Mouse (Mus musculus): Measurements from ENCODE around the gene Mturn.

The Mturn gene

DNA sequence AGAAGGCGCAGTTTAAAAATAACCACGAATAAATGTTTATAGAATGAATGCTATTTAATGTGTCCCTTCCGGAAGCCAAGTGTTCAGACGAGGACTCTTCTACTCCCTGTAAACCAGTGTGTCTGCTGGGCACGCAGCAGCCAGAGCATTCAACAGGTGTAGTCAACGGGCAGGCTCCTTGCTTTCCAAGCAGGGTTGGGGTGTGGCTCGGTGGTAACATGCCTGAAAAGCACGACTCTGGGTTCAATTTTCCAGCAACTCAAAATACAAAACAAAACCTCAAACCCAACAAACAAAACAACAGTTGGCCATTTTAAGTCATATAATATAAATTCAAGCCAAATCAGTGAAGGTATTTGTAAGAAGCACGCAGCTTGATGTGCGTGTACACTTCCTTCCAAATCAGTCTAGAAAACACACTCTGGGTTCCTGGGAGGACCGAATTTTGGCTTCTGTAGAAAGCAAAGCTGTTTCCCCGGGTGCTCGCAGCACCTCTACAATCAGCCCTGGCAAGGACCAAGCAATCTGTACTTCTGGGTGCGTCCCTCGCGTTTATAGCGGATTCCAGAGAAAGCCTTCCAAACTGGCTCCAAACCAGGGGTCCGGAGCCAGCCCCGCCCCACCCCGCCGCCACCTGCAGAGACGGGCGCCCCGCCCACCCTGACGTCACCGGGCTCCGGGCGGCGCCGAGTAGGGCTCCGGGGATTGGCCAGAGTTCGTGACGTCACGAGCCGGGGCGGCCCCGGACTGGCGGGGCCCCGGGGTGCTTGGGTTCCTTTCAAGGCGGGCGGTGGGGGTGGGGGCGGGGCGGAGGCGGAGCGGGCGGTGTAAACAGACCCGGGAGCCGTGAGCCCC, at the start of gene Mturn:
Gene Mturn, plus strand, starts transcription at position 734 of the 855 bp plus-strand sequence.
- DNase-seq (ENCODE audit: low spot score): peak; percentile 91

DNA sequence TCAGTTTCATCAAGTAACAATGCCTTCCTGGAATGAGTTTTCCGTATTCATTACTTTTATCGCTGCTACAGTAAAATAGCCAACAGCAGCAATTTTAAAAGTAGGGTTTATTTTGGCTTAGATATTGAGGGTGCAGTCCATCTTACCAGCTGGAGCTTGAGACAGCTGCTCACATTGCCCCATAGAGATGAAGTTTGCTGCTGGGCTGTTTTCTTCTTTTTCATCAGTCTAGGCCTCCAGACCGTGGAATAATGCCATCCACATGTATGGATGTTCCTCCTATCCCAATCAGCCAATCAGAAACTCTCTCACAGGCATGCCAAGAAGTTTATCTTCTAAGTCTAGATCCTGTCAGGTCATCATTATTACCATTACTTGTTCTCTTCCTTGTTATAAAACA, 41.5 kb upstream of the Mturn start:
- no peak for DNase-seq (ENCODE audit: low spot score)

DNA sequence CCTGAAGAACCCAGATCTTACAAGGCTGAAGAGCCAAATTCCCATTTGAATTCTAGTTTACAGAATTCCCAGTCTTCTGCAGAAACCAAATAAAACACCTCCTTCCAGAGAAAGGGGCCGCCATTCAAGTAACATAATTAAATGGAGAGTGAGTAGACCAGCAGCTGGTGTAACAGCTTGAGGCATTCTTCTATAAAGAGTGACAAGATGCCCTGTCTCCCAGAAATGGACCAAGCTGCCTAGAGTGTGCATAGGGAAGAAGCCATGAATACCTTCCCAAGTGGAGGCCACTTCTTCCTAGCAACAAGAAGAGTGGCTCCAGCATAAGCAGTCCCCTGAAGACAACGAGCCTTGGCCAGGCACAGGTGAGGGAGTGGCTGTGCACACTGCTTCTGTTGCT, 39.5 kb upstream of the Mturn start:
- DNase-seq (ENCODE audit: low spot score): no peak

DNA sequence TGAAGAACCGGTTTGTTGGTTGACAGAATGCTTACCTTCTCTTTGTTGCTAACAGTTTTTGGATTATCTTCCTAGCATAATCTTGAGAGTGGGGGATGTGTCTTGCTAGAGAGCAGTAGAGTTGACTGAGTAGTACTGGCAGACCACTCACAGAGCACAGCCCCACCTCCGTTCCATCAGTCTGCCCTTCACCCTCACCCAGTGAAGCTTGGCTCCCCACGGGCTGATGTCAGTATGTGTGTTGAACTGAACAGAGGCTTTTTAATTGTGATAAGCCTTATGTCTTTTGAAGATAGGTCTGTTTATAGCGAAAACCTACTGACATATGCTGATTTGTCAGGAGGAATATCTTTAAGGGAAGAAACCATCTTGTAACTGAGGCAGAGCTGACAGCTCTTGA, 38.2 kb upstream of the Mturn start:
- no peak for DNase-seq (ENCODE audit: low spot score)

DNA sequence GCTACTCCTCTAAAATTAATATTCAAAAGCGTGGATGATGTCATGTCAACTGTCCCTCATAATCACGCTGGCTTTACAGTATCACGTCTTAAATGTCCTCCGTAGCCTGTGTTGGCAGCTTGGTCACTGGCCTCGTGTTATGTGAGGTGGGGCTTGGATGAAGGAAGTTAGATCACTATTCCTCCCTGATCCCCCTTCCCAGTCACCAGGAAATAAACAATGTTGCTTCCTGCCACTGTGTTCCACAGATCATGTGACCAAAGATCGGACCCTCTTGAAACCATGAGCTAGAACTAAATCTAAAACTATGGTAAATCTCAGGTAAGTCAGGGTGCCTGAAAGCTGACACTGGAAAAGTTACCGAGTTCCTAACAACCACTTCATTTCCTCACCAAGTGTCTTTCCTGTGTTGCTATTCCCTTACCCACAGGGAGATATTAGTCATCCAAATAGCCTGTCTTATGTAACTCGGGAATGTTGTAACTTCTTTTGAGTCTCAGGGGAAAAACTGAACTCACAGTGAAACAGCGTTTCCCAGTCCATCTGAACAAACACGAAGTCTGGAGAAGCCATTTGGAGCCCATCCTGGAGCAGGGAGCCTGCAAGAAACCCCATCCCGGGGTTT, 25.8 kb upstream of the Mturn start:
- DNase-seq (ENCODE audit: low spot score): no peak

DNA sequence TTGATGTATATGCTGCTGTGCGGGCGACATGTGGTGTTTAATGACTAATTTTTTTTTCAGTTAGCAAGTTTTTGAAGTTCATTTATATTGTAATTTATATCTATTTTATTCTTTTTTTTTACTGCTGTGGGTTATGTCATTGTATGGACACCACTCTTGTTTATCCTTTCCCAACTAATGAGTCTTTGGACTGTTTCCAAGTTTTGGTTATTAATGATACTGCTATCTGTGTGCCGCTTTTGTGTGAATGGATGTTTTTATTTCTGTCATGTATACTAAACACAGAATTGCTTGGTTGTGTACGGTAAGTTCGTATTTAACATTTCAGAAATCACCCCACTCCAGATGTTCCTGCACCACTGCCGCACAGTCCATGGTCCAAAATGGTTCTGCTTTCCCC, 23.6 kb upstream of the Mturn start:
- no peak for DNase-seq (ENCODE audit: low spot score)

DNA sequence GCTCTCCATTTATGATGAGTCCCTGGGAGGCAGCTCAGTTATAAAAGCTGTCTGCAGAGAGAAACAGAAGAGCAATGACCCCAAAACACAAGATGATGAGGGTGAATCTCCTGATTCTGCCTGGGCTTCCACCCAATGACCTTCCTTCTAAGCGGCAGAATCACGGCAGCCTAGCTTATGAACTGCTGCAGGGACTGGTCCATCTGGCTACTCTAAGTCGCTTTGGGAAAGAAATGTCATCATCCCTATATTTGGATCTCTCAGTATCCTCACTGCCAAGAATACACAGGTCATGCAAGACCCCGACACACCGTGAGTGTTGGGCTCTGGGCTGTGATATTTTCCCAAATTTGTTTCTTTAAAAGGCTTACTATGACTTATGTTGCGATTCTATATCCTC, 11.6 kb upstream of the Mturn start:
- DNase-seq (ENCODE audit: low spot score): no peak

DNA sequence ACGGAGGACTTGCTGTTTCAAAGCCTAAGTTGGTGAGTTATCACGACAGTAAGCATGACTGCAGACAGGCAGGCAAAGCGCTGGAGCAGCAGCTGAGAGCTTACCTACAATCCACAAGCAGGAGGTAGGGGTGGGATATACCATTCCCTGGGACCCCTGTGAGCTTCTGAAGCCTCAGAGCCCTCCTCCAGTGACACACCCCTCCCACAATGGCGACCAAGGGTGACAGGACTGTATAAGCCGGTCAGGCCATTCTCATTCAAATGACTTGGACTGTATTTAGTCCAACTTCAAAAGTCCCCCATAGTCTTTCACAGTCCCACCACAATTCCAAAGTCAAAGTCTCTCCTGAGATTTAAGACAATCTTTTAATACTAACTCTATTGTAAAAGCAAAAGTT, 8.5 kb upstream of the Mturn start:
- no peak for DNase-seq (ENCODE audit: low spot score)

DNA sequence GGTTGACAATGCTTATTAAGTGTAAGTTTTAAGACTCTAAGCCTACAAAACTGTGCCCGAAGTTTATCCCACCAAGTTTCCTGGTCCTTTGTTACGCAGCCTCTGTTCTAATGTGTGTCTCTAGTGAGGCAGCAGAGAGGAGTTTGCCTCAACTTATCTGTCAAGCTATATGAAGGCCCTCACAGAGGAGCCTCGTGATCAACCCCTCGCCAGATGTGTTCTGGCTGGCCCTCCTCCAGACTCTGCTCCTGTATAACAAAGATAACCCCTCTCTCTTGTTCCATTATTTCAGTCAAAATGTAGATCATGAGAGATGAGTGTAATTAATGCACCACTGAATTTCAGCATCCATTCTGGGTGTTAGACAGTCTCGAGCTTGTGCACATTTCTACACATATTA, 1.7 kb upstream of the Mturn start:
- DNase-seq (ENCODE audit: low spot score): peak; percentile 37

DNA sequence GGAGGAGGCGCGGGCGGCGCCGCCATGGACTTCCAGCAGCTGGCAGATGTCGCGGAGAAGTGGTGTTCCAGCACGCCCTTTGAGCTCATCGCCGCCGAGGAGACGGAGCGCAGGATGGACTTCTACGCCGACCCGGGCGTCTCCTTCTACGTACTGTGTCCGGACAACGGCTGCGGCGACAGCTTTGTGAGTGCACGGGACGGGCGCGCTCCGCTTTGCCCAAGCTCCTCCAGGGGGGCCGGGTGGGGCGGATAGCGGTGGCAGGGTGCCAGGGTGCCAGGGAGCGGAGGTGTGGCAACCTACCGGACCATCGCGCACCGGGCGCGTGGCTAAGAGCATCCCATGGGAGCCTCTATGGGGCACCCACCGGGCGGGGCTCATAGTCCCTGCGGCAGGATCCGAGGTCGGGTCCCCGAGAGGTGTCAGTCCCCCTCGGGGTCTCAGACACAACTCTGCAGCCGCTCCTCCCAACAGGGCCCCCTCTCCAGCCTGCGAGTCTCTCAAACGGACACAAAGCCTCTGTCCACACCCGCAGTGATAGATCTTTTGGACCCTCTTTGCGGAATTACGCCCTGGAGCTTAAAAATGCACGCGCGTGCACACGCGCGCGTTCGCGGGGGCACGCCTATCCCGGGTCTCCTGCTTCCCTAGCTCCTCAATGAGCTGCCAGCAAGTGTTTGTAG, 463 bp downstream of the Mturn start:
- no peak for DNase-seq (ENCODE audit: low spot score)

DNA sequence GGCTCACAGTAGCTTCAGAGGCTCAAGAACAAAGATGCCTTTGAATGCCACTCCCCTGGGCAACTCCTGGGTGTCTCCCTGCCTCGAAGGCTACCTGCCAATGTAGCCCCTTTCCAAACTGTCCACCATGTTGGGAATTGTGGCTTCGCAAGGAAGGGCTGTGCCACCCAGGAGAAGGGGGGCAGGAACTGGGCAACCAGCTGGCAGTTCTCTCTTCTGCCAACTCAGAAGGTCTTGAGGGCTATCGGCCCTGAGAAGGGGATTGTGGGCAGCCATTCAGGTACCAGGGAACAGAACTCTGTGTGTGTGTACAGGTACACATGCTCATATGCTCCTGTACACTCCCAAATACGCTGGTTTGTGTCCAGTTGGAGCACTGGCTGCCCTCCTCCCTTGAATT, 2.7 kb downstream of the Mturn start:
- DNase-seq (ENCODE audit: low spot score): no peak

DNA sequence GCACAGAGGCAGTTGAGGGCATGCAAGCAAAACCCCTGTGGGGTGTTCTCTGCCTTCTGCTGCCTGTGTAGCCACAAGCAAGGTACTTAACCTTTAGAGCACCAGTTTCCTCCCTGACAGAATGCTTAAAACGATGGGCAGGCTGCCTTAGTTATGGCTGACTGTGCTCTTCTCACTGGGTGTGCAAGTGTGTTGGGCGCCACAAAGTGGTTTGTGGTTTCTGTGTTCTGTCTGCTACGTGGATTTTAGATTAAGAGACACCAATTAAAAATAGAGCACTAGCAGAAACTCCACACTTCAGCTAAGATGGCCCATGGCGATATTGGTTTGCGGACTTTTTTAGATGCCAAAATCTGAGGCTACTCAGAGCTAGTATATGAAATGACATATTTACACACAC, 3.7 kb downstream of the Mturn start:
- DNase-seq (ENCODE audit: low spot score): no peak

DNA sequence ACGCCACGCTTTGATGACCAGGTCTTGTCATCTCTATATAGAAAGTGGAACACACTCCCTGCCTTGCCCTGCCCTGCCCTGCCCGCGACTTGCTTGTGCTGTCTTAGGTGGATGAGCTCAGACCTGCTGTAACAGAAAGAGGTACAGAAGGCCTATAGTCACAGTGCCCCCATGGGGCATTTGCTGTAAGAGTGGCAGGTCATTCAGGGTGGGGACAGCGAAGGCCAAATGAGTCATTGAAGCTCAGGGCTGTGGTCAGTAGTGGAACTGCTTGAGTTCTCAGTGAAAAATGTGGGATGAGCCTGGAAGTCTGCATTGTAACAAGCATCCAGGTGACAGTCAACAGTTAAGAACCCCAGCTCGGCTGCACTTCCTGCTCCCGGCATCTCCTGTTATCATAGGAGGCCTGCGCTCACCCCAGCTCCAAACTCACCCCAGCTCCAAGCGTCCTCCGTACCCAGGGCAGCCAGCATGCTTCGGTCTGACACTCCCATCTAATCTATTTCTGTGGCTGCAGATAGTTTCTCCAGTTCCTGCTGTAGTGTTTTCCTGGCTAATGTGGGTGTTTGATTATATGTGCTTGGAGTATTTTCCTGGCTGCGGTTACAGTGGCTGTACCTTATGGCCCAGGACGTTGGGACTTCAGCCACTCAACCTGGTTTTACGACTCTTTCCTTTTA, 4.4 kb downstream of the Mturn start:
- DNase-seq (ENCODE audit: low spot score): no peak

DNA sequence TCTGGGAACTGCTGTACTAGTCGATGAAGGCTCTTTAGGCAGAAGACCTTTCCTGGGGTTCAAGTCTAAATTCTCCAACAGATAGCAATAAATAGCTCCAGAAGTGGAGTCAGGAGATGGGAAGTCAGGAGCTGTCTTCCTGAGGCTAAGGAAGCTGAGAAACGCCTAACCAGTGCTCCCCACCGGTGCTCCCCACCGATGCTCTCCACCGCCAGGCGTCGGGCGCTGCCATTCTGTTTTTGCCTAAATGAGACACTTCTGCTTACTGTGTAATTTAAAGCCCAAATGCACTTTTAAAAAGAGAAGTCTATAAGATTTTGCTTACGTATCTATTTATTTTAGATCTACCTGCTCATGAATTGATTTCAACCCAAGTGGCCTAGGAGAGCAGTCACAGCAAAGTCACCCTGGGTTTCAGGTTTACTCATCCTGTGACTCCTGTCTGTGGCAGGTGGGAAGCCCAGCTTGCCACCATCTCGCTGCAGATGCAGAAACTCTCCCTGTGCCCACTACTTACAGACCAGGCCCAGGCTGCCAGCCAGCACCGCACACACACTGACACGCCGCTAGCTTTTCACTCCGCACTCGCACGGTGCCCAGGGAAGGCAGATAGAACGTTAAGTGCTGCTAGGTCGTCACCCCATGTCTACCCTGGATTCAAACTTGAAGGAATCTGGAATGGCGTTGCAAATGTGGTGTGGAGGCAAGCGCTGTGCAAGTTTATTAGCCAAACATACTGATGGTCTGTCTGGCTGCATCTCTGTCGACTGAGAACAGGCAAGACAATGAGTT, 5.7 kb downstream of the Mturn start:
- DNase-seq (ENCODE audit: low spot score): no peak

DNA sequence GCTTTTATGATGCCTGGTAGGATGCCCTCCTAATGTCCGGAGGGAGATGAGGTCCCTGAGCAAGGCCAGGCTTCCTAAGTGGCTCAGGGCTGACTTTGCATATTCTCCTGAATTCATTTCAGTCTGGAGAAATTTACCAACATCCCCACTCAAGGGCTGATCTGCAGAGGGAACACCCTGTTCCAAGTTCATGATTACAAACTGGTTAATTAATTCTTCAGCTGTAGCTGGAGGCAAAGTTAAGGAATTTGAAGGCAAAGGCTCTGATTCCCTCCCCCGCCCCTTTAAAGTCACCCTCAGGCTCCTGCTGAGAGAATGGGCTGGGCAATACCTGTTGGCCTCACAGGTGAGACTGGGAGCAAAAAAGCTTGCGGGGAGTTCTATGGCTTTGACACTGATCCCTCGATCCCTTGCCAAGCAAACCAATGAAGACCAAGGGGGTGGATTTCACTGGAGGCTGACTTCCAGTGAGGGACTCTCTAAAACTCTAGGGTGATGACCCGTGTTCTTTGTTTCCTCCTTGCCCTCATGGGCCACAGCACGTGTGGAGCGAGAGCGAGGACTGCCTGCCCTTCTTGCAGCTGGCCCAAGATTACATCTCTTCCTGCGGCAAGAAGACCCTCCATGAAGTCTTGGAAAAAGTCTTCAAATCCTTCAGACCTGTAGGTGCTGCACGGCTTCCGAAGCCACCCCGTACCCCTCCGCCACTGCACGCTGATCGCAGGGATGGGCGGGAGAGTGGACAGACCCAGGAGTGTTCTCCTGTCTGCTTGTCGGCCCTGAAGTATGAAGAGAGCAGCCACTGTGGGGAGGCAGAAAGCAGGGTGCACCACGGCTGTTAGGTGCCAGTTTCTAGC, 7.3 kb downstream of the Mturn start:
- DNase-seq (ENCODE audit: low spot score): no peak

DNA sequence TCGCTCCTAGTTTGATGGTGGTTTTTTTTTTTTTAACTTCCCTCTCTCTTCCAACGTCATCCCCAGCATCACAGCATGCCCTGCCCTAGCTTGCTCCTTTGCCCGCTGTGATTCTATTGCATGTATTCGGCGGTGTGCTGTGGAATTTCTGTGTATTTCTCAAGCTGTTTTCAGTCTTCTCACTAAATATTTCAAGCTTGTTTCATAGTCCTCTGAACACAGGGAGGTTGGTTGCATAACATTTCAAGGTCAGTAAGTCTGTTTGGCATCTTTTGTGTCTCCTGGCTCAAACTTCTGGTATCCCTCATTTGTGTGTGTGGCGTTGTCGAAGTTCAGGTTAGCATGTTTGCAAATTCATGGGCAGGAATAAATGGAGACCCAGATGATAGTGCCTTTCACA, 8.3 kb downstream of the Mturn start:
- no peak for DNase-seq (ENCODE audit: low spot score)

DNA sequence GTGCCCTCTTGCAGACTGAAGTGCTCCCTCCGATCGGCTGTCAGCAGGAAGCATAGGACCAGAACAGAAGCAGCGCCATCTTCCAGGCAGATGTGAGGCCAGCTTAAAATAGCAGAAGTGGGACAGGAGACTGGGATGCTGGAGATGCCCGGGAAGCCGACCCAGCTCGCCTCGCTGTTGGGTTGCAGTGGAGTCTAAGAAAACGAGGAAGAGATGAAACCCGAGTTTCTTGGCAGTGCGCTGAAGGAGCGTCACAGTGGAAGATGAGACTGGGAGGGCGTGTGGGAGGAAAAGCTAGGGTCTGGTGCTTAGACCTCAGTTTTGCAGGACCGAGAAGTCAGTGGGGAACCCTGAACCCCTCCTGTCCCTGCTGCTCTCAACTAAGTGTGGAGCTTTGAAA, 9.4 kb downstream of the Mturn start:
- DNase-seq (ENCODE audit: low spot score): no peak

DNA sequence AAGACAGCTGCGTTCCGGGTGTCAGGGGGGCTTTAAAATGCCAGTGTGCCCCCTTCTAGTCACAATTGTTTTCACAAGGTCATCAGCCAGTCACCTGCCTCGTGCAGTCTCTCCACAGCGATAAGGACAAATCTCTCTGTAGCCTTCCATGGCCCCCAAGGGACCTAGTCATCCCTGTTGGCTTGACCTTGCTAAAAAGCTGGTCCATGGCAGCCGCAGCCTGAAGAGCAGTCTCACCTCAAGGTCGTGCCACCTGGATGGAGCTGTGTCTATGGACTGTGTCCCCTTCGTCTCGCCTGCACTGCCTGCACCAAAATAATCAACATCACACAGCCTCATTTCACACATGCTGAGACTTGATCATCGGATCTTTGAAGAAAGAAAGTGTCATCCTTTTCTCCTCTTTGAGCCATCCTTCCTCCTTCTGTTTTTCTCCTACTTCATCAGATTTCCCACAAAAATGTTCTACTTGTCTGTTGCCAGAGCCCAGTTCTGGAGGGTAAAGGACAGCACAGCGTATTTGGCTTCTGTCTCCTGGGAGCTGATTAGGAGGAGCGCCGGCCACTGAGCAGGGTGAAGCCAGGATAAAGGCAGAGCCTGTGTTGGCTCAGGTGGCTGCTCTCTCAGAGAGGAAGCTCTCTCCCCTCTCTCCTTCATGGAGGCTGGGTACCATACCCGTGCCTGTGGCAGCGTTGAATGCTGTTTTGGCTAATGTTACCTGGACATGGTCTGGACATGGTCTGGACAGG, 10.1 kb downstream of the Mturn start:
- DNase-seq (ENCODE audit: low spot score): no peak

DNA sequence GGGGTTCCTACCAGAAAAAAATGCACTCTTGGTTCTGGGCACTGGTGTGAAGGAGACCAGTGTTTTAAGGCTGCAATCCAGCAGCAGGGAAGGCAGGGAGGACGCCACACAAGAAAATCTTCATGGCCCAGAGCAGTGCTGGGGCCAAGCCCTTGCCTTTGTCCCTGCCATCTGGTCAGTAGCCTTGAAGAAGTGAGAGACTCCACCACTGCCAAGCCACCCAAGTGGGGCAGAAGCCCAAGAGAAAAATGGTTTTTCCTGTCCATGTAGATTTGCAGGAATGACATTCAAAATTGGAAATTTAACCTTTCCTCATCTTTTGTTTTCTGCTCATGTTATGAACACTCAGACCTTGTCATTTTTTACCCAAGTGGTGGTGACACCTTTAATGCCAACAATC, 10.8 kb downstream of the Mturn start:
- no peak for DNase-seq (ENCODE audit: low spot score)

DNA sequence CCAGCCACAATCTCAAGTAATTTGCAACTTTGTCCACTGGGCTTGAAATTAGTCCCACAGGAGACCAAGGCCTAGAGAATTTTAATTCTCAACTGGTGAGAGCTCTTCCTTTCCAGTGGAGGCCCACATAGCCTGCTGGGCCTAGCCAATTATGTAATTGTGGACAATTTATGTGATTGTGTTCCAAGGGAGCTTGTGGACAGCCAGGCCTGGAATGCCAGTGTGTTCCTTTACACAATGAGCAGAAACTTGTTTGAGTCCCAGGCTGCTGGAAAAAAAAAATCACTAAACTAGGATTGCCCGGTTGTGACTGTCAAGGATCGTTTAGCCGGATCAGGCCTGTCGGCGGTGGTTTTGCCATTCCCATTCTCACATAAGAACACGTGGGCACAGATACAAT, 11.9 kb downstream of the Mturn start:
- no peak for DNase-seq (ENCODE audit: low spot score)

Data from c-Kit-positive CD71-positive TER-119-positive erythroid progenitor cells, embryonic 14.5 days (primary cell).